Mouse (Mus musculus) thymus, adult 2 months (tissue): ENCODE measurements around the gene Dgcr2.

Experiments
- CTCF ChIP-seq: fragments of 200-500 bp; IDR thresholded peaks from 2 replicates; pipeline ENCODE4 v1.5.1; 2012; ENCODE audit warnings: mild to moderate bottlenecking, control low read depth, low read length, moderate library complexity, borderline replicate concordance; ENCODE audit not compliant: control insufficient read depth, poor library complexity, insufficient read depth; ENCODE audit errors: extremely low read depth
- POLR2A ChIP-seq: fragments of 200-500 bp; IDR thresholded peaks from 2 replicates; pipeline ENCODE4 v1.6.1; 2012; ENCODE audit warnings: mild to moderate bottlenecking, low read length, control low read depth, moderate library complexity; ENCODE audit not compliant: control insufficient read depth, poor library complexity, insufficient read depth; ENCODE audit errors: extremely low read depth

GRCm38 (mm10) chr16:17826500-17826899, 71.9 kb downstream of the Dgcr2 start:
- TF ChIP-seq POLR2A (no peak), CTCF (no peak)
